Mouse (Mus musculus) limb, embryonic 11.5 days (tissue): ENCODE data around the gene Eno3. TPM values are rescaled to one million over a fixed set of nuclear protein-coding genes. Genes with fewer than 3 reads are reported as not detected.
A peak's percentile ranks its signal among the peaks of the same experiment; 100 is the strongest.

ENCODE experiments used
- ATAC-seq: fragments of 200-750 bp; cut with Nextera tagmentation; 2 replicates; pipeline ENCODE4 v1.8.0; 2017; ENCODE audit warnings: low read depth; ENCODE audit not compliant: insufficient number of reproducible peaks, low FRiP score, low TSS enrichment
- DNase-seq: peaks from one replicate; pipeline ENCODE4 v3.0.0-alpha.2; 2015; ENCODE audit warnings: low spot score
- H3K27ac ChIP-seq: fragments of 300-500 bp; sonication (generic); replicated peaks from 2 replicates; pipeline ENCODE4 v1.5.1; 2014; ENCODE audit warnings: low read depth, mild to moderate bottlenecking, low read length
- H3K27me3 ChIP-seq: fragments of 300-500 bp; sonication (generic); 2 replicates; pipeline ENCODE4 v1.6.1; 2014; ENCODE audit warnings: mild to moderate bottlenecking, low read length, mixed read lengths; ENCODE audit not compliant: control insufficient read depth, insufficient read depth
- H3K36me3 ChIP-seq: fragments of 300-500 bp; sonication (generic); 2 replicates; pipeline ENCODE4 v1.6.1; 2014; ENCODE audit warnings: mild to moderate bottlenecking, low read length, moderate library complexity, mixed read lengths; ENCODE audit not compliant: control insufficient read depth, insufficient read depth
- H3K4me1 ChIP-seq: fragments of 300-500 bp; sonication (generic); 2 replicates; pipeline ENCODE4 v1.6.1; 2014; ENCODE audit warnings: low read length, mixed read lengths; ENCODE audit not compliant: control insufficient read depth, insufficient read depth
- H3K4me2 ChIP-seq: fragments of 300-500 bp; sonication (generic); 2 replicates; pipeline ENCODE4 v1.6.1; 2014; ENCODE audit warnings: low read depth, mild to moderate bottlenecking, moderate library complexity; ENCODE audit not compliant: severe bottlenecking
- H3K4me3 ChIP-seq: fragments of 300-500 bp; sonication (generic); 2 replicates; pipeline ENCODE4 v1.5.1; 2014; ENCODE audit warnings: low read depth, low read length
- H3K9ac ChIP-seq: fragments of 300-500 bp; sonication (generic); 2 replicates; pipeline ENCODE4 v1.6.1; 2014; ENCODE audit warnings: mild to moderate bottlenecking, low read length
- H3K9me3 ChIP-seq: fragments of 300-500 bp; sonication (generic); 2 replicates; pipeline ENCODE4 v1.6.1; 2016; ENCODE audit warnings: low read length; ENCODE audit not compliant: control insufficient read depth
- WGBS: fragments of 180-500 bp; shearing (Covaris S2); extraction: QIAGEN DNeasy Blood & Tissue Kit; methylation state at CpG from one replicate; pipeline ENCODE4 v1.1.7; 2014; 5-methylcytosine and 5-hydroxymethylcytosine counted together
- polyA plus RNA-seq: library from polyadenylated mRNA; unstranded; fragments of >200 nt; fragmentation: Nextera tagmentation; extraction: Ambion mirVana; gene quantifications from 2 replicates; pipeline ENCODE4 v1.2.1, GENCODE M21; 2014

Eno3 gene
- polyA plus RNA-seq, 1 experiment from 2014 or later: 53.3 TPM

GRCm38 (mm10) chr11:70674501-70674900 is 17.5 kb downstream of the Eno3 start:
- no peak overlapping the region for H3K4me3 ChIP-seq
- H3K27me3 ChIP-seq: no peaks in the 10 kb centered on the region
- peaks cover 6% of the 10 kb centered on the region for H3K4me1 ChIP-seq
- H3K4me2 ChIP-seq: no peak overlapping the region
- H3K27ac ChIP-seq: no peak overlapping the region
- 70% methylated on average over 11 of the region's 11 CpGs for WGBS
- H3K36me3 ChIP-seq: no peaks in the 10 kb centered on the region; the same call in none of the 2 replicates
- ATAC-seq (no peak), DNase-seq (no peak)
- no peak overlapping the region for H3K9ac ChIP-seq
- no peaks in the 10 kb centered on the region for H3K9me3 ChIP-seq

- ATAC-seq (no peak), DNase-seq (no peak)
- H3K4me3 ChIP-seq: no peak overlapping the region
- H3K36me3 ChIP-seq: no peaks in the 10 kb centered on the region; the same call in none of the 2 replicates
- H3K27ac ChIP-seq: no peak overlapping the region
- H3K9me3 ChIP-seq: no peaks in the 10 kb centered on the region
- H3K4me2 ChIP-seq: no peak overlapping the region
- H3K9ac ChIP-seq: 0 out of 2 replicates have a peak overlapping the region, but pooled peaks have one; percentile 12
- 78% methylated on average over 9 of the region's 9 CpGs for WGBS
- no peaks in the 10 kb centered on the region for H3K27me3 ChIP-seq
- H3K4me1 ChIP-seq: peaks cover 6% of the 10 kb centered on the region; the same call in 1 of the 2 replicates
These were observed 21.1 kb downstream of the Eno3 start for GRCm38 (mm10) chr11:70678092-70678491.

GRCm38 (mm10) chr11:70678576-70678975 is 21.6 kb downstream of the Eno3 start:
- ATAC-seq (no peak), DNase-seq (no peak)
- no peak overlapping the region for H3K4me3 ChIP-seq
- no peaks in the 10 kb centered on the region for H3K9me3 ChIP-seq
- no peak overlapping the region for H3K9ac ChIP-seq
- no peak overlapping the region for H3K4me2 ChIP-seq
- H3K4me1 ChIP-seq: peaks cover 6% of the 10 kb centered on the region; the same call in 1 of the 2 replicates
- H3K36me3 ChIP-seq: no peaks in the 10 kb centered on the region; the same call in none of the 2 replicates
- no peak overlapping the region for H3K27ac ChIP-seq
- 58% methylated on average over 2 of the region's 2 CpGs for WGBS
- H3K27me3 ChIP-seq: no peaks in the 10 kb centered on the region

GRCm38 (mm10) chr11:70679361-70679760 is 22.4 kb downstream of the Eno3 start:
- Histone ChIP-seq H3K4me1 (peaks cover 6% of the 10 kb centered on the region; the same call in 1 of the 2 replicates), H3K27ac (no peak overlapping the region), H3K9me3 (no peaks in the 10 kb centered on the region), H3K27me3 (no peaks in the 10 kb centered on the region), H3K36me3 (peaks cover 3% of the 10 kb centered on the region), H3K4me2 (no peak overlapping the region), H3K9ac (no peak overlapping the region), H3K4me3 (no peak overlapping the region)
- ATAC-seq (no peak), DNase-seq (no peak)
- WGBS: 95% methylated on average over 8 of the region's 8 CpGs

GRCm38 (mm10) chr11:70679894-70680293 is 22.9 kb downstream of the Eno3 start:
- Histone ChIP-seq H3K4me1 (peaks cover 6% of the 10 kb centered on the region; the same call in 1 of the 2 replicates), H3K27ac (no peak overlapping the region), H3K4me3 (no peak overlapping the region), H3K9ac (no peak overlapping the region), H3K36me3 (peaks cover 3% of the 10 kb centered on the region), H3K9me3 (no peaks in the 10 kb centered on the region), H3K4me2 (no peak overlapping the region), H3K27me3 (no peaks in the 10 kb centered on the region)
- ATAC-seq: no peak
- DNase-seq: no peak
- 89% methylated on average over 8 of the region's 8 CpGs for WGBS

- Histone ChIP-seq H3K27ac (no peak overlapping the region), H3K27me3 (no peaks in the 10 kb centered on the region), H3K36me3 (peaks cover 3% of the 10 kb centered on the region), H3K9me3 (no peaks in the 10 kb centered on the region), H3K4me3 (no peak overlapping the region), H3K9ac (no peak overlapping the region), H3K4me2 (no peak overlapping the region), H3K4me1 (peaks cover 6% of the 10 kb centered on the region; the same call in 1 of the 2 replicates)
- no peak for ATAC-seq
- DNase-seq: no peak
- WGBS: 60% methylated on average over 12 of the region's 12 CpGs
These were observed 24.2 kb downstream of the Eno3 start for GRCm38 (mm10) chr11:70681170-70681569.

- Histone ChIP-seq H3K9ac (no peak overlapping the region), H3K27ac (no peak overlapping the region), H3K9me3 (no peaks in the 10 kb centered on the region), H3K4me3 (no peak overlapping the region), H3K4me1 (peaks cover 7% of the 10 kb centered on the region; the same call in 1 of the 2 replicates), H3K4me2 (no peak overlapping the region; the same call in 1 of the 2 replicates), H3K27me3 (no peaks in the 10 kb centered on the region), H3K36me3 (peaks cover 3% of the 10 kb centered on the region)
- DNase-seq (peak; percentile 43), ATAC-seq (0 out of 2 replicates have a peak, but pooled peaks have one; percentile 39)
- 20% methylated on average over 11 of the region's 11 CpGs for WGBS
These were observed 25.0 kb downstream of the Eno3 start for GRCm38 (mm10) chr11:70681897-70682581.

GRCm38 (mm10) chr11:70683640-70684039 is 26.6 kb downstream of the Eno3 start:
- no peak for ATAC-seq
- Histone ChIP-seq H3K4me2 (no peak overlapping the region), H3K4me3 (no peak overlapping the region), H3K27ac (no peak overlapping the region), H3K4me1 (peaks cover 12% of the 10 kb centered on the region), H3K9ac (no peak overlapping the region), H3K27me3 (no peaks in the 10 kb centered on the region), H3K9me3 (no peaks in the 10 kb centered on the region), H3K36me3 (peaks cover 3% of the 10 kb centered on the region)
- no peak for DNase-seq
- WGBS: 79% methylated on average over 5 of the region's 5 CpGs
